Mouse (Mus musculus) thymus, postnatal 14 days (tissue): Measurements from ENCODE around the gene Col7a1.

Experiments used
- DNase-seq: peaks from one replicate; pipeline ENCODE4 v3.0.0; 2021

The Col7a1 gene

GRCm38 (mm10) chr9:108953081-108953636, at the start of gene Col7a1:
Col7a1 (plus strand) TSS chr9:108953586.
- DNase-seq, result no peak

DNA sequence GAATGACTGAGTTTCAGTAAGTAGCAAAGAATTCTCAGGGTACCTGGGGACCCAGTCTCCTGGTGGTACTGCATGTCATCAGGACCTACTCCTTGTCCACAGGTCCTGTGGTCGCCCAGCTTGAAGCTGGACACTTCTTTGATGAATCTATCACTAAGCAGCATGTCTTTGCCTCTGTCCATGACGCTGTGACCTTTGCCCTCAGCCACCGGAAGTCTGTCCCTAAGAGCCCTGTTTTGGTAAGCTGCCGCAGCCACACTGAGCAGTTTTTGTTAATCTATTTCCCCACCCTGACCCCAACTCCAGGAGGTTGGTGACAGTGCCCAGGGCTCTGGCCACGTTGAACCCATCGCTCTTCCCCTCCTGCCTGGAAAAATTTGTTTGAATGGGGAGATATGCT, 41.1 kb upstream of the Col7a1 start:
- no peak for DNase-seq

DNA sequence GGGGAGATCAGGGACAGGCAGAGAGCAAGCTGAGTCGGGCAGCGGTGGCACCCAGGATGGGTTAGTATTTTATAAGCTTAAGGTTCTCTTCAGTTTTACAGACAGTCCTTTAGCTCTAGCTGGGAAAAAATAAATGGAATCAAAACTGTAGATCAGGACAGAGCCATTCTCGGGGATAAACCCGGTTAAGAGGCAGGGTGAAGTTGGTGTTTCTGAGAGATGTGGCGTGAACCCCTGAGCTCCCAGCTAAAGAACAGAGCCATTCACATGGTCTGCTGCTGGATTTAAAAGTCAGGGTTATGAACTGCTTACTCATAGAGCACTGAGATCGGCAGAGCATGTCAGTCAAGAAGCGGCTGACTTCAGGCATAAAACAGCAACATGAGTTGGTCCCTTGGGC, 40.2 kb upstream of the Col7a1 start:
- DNase-seq, result no peak

GRCm38 (mm10) chr9:108913621-108914020, 39.8 kb upstream of the Col7a1 start:
- no peak for DNase-seq

DNA sequence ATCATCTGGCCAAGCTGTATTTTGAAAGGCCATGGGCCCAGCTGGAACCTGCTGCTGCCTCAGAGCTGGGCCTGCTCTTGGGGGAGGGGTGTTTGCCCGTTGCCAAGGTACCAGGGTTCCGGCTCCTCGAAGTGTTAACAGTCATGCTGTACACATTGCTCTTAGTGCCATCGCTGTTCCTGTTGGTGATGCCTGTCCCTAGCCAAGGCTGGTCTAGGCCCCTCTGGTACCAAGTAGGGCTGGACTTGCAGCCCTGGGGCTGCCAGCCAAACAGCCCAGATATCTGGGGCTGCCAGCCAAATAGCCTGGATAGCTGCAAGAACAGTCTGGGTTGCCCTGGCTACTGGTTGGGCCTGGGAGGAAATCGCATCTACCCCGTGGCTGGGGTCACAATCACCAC, 38.9 kb upstream of the Col7a1 start, which contains the start of gene Tmem89:
Gene Tmem89 (plus strand): TSS at position 129 of the 400 bp plus-strand sequence.
- DNase-seq, result no peak

GRCm38 (mm10) chr9:108925897-108926296, 27.5 kb upstream of the Col7a1 start:
- no peak for DNase-seq

- DNase-seq, result no peak
Measured at GRCm38 (mm10) chr9:108928424-108928823, 25.0 kb upstream of the Col7a1 start.

GRCm38 (mm10) chr9:108935991-108936390, 17.4 kb upstream of the Col7a1 start:
- DNase-seq, result no peak

- DNase-seq, result peak; percentile 95
Measured at GRCm38 (mm10) chr9:108936418-108937364, 16.7 kb upstream of the Col7a1 start, which contains the start of gene Uqcrc1. Uqcrc1 (plus strand) TSS chr9:108936633.

GRCm38 (mm10) chr9:108945111-108945510, 8.3 kb upstream of the Col7a1 start:
- no peak for DNase-seq

DNA sequence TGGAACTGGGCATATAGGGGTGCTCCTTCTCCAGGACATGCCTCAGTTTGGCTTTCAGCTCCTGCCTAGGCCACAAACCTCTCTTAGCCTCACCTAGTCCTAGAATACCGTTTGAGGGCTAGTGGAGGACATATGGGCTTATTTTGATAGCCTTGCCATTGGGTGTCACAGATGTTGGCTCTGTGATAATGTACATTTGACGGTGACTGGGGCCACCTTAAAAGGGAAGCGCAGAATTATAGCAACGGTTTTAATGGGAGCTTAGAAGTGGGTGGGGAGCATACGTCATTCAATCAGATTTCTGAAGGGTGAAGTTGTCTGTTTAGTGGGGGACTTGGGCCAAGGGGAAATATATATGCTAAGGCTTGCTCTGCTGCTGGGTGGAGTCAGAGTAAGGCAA, 7.8 kb upstream of the Col7a1 start:
- DNase-seq, result no peak

DNA sequence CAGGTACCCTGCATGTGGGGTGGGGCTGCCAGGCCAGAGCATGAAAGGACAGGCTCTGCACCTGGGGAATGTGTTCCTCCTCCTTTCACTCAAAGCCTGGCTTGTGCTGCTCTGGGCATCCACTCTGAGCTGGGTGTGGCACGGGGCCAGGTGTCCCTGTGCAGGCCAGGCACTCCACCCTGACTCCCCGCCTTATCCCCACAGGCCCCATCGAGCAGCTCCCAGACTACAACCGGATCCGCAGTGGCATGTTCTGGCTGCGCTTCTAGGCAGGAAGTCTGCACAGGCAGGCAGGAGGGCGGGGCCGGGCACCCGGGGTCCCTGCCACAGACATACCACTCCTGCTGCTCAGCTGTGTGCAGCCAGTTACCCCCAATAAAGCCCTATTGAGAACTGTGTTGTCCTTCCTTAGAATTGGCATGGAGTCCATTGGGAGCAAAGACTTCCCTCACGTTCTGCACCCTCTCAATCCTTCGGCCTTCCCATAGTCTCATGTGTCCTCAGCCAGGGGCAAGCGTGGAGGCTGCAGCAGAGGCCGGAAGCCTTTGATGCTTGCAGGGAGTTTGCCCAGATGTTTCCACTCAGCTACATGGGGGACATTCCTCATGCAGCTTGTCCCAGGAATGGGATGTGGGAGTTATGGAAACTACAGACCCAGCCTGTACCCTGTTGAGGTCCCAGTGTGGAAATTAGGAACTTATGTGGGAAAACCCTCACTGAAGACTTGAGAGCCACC, 4.0 kb upstream of the Col7a1 start:
- no peak for DNase-seq

DNA sequence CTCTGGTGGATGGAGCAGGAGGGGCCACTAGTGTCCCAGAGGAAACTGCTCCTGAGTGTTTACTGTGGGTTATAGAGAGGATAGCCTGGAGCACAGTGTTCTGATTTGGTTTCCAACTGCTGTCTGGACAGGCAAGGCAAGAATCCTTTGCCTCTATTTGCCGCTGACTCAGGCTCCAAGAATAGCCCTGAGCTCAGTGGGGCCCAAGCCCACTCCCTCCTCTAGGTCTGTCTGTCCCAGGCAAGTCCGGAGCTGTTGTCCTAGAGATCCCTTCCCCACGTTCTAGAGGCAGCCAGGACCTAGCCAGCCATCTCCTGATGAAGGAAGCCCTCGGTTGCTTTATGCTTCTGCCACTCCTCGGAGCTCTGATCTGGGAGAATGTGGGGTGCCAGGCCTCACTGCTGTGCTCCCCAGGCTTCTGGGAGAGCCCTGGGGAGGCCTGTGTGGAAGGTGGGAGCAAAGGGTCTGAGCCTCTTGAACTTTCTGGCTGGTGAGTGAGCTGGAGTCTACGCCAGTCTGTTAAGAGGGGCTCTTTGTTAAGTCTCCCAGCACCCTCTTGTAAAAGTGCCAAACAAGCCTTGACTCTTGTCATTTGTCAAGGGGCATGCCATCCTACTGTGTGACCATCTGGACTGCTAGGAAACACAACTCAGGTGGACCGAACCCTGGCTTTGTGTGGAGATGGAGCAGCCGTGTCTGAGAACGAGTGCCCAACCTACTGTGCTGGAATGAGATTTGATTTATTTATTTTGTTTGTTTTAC, 3.2 kb upstream of the Col7a1 start:
- no peak for DNase-seq

- DNase-seq, result no peak
Measured at GRCm38 (mm10) chr9:108955241-108955640, 1.9 kb downstream of the Col7a1 start.

GRCm38 (mm10) chr9:108955846-108956245, 2.5 kb downstream of the Col7a1 start:
- DNase-seq, result no peak

- no peak for DNase-seq
Measured at GRCm38 (mm10) chr9:108963577-108963976, 10.2 kb downstream of the Col7a1 start.

- no peak for DNase-seq
Measured at GRCm38 (mm10) chr9:108964338-108964737, 11.0 kb downstream of the Col7a1 start.

DNA sequence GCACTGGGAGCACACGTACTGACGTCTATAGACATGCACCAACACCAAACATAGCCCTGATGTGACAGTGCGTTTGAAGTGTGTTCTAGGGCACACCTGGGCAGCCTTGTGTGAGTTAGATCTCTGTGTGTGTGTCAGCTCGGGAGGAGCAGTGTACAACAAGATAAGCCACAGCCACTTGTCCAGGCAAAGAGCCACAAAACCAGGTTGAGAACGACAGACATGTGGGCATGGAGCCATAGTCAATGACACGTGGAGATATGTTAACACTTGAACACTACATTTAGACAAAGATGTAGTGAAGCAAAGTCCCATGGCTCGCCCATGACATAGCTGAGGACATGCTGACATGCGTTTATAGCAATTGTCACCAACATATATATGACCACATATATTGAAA, 17.2 kb downstream of the Col7a1 start:
- DNase-seq, result no peak

DNA sequence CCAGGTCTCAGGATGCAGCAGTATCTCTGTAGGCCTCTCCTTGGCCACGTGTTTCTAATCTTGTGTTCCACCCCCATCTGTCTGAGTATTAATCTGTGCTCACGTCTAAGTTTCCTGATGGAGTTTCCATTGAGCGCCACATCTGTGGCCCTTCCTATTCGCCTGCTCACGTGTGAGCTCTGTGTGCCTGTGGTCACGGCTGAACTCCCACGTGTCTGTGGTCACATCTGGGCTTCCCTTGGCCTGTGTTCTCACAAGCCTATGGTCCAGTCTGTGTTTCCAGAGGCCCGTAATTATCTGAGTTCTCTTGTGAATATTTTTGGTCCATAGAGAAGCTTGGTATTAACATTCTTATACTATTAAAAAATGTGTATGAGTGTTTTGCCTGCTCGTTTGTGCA, 23.1 kb downstream of the Col7a1 start:
- no peak for DNase-seq

GRCm38 (mm10) chr9:108977966-108978365, 24.6 kb downstream of the Col7a1 start:
- DNase-seq, result no peak

DNA sequence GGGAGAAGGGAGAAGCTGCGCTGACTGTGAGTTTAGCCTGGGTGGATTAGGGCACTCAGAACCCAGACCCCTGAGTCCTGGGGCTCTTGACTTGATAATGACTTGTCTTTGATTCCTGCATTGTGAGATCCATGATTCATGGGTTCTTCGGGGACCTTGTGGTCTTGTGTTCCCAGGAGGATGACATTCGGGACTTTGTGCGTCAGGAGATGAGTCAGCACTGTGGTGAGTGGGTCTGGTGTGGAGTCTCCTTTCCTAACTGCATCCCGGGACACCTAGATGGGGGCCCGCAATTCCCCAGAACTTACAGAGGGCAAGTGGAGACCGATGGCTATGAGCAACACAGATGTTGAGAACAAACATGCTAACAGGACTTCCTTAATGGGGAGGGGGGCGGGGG, 29.1 kb downstream of the Col7a1 start:
- no peak for DNase-seq

- DNase-seq, result no peak
Measured at GRCm38 (mm10) chr9:108983209-108983608, 29.8 kb downstream of the Col7a1 start.

GRCm38 (mm10) chr9:108985710-108986109, 32.3 kb downstream of the Col7a1 start, which contains the start of gene Ucn2:
Ucn2 (plus strand) TSS chr9:108986010.
- no peak for DNase-seq
